In the genomic region with DNA sequence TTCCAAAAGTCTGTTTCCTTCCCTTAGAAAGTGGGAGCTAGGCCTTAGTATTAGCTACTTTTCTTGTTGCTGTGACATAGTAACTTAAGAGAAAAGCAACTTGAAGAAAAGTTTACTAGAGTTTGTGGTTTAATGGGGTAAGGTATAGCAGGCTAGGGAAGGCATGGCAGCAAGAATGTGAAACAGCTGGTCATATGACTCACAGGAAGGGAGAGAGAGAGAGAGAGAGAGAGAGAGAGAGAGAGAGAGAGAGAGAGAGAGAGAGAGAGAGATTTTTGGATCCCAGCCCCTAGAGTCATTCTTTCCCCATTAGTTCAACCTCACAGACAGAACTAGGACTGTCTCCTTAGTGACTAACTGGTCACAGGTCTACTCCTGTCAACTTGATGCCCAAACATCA, we compare ENCODE assay signal across 24 mouse cellular contexts.
"Had no signal": no experiment of that assay in that cellular context is flagged by ENCODE, and none has a peak within 500 bp of the region (broad histone marks: within the 10 kb centered on the region; RNA-seq: fewer than 3 reads in every experiment).

No protein-coding gene starts in this region.

- H3K4me1 ChIP-seq: heart, embryonic 12.5 days had no signal

- H3K9me3 ChIP-seq: heart, embryonic 12.5 days; hindbrain, embryonic 10.5 days; hindbrain, embryonic 12.5 days; intestine, embryonic 15.5 days; kidney, embryonic 15.5 days; limb, embryonic 10.5 days; limb, embryonic 12.5 days; liver, embryonic 13.5 days had no signal

- DNase-seq: gastrocnemius, adult 2 months; gastrocnemius, postnatal 10 days; gastrocnemius, postnatal 25 days; heart, adult 2 months; heart, postnatal 10 days; heart, postnatal 4 days; kidney, adult 11 months; kidney, adult 2 months; kidney, adult 9 months; kidney, postnatal 14 days; kidney, postnatal 4 days; liver; liver, embryonic 13.5 days had no signal

- H3K4me3 ChIP-seq: gastrocnemius, adult 2 months; heart, adult 2 months; heart, embryonic 12.5 days; hindbrain, embryonic 10.5 days; hindbrain, embryonic 12.5 days; intestine, embryonic 15.5 days; kidney, embryonic 15.5 days; layer of hippocampus, adult 2 months; left cerebral cortex, adult 2 months; limb, embryonic 10.5 days; limb, embryonic 12.5 days; liver, embryonic 13.5 days had no signal

- H3K36me3 ChIP-seq: heart, embryonic 12.5 days; hindbrain, embryonic 10.5 days; hindbrain, embryonic 12.5 days; intestine, embryonic 15.5 days; kidney, embryonic 15.5 days; limb, embryonic 10.5 days; limb, embryonic 12.5 days; liver, embryonic 13.5 days had no signal

- H3K27ac ChIP-seq: gastrocnemius, adult 2 months; heart, adult 2 months; hindbrain, embryonic 10.5 days; hindbrain, embryonic 12.5 days; hindbrain, embryonic 14.5 days; intestine, embryonic 15.5 days; kidney, embryonic 15.5 days; kidney, postnatal 0 days; layer of hippocampus, adult 2 months; left cerebral cortex, adult 2 months; limb, embryonic 10.5 days; limb, embryonic 12.5 days; liver, embryonic 13.5 days had no signal

- H3K27me3 ChIP-seq: heart, embryonic 12.5 days; intestine, embryonic 15.5 days had no signal
